Mouse (Mus musculus) ES-Bruce4 (cell line): ENCODE results near the gene Trap1. TPM values are rescaled to one million over a fixed set of nuclear protein-coding genes. Genes with fewer than 3 reads are reported as not detected.
A peak's percentile ranks its signal among the peaks of the same experiment; 100 is the strongest.

Experiments
- H3K27ac ChIP-seq: 2 replicates; pipeline ENCODE4 v1.5.1; 2012; ENCODE audit warnings: low read length, inconsistent platforms; ENCODE audit not compliant: insufficient read depth
- H3K27me3 ChIP-seq: 2 replicates; pipeline ENCODE4 v1.6.1; 2012; ENCODE audit warnings: mild to moderate bottlenecking, low read length, inconsistent platforms; ENCODE audit not compliant: control insufficient read depth, poor library complexity, insufficient read depth, severe bottlenecking
- H3K36me3 ChIP-seq: 2 replicates; pipeline ENCODE4 v1.6.1; 2012; ENCODE audit warnings: inconsistent platforms, mild to moderate bottlenecking, low read length, moderate library complexity; ENCODE audit not compliant: control insufficient read depth, poor library complexity, insufficient read depth, severe bottlenecking
- H3K4me1 ChIP-seq: one replicate; pipeline ENCODE4 v1.8.1; 2011; ENCODE audit warnings: low read length; ENCODE audit not compliant: control insufficient read depth, insufficient read depth
- H3K4me3 ChIP-seq: 2 replicates; pipeline ENCODE4 v1.5.1; 2011; ENCODE audit warnings: low read depth, mild to moderate bottlenecking, low read length
- H3K9ac ChIP-seq: 2 replicates; pipeline ENCODE4 v1.6.1; 2012; ENCODE audit warnings: low read depth, mild to moderate bottlenecking, inconsistent platforms; ENCODE audit not compliant: poor library complexity, severe bottlenecking
- H3K9me3 ChIP-seq: replicated peaks from 2 replicates; pipeline ENCODE4 v1.6.1; 2012; ENCODE audit warnings: mild to moderate bottlenecking, low read length, inconsistent platforms; ENCODE audit not compliant: control insufficient read depth, poor library complexity, insufficient read depth, severe bottlenecking
- CTCF ChIP-seq: IDR thresholded peaks from one replicate; pipeline ENCODE4 v1.8.1; 2011; ENCODE audit warnings: low read depth, low read length
- EP300 ChIP-seq: IDR thresholded peaks from 2 replicates; pipeline ENCODE4 v1.6.1; 2011; ENCODE audit warnings: low read depth, low read length; ENCODE audit not compliant: insufficient read depth
- POLR2A ChIP-seq: IDR thresholded peaks from one replicate; pipeline ENCODE4 v1.8.1; 2011; ENCODE audit warnings: low read length; ENCODE audit not compliant: insufficient read depth
- polyA plus RNA-seq: library from polyadenylated mRNA; stranded (reverse); fragments of >200 nt; gene quantifications from 2 replicates; pipeline ENCODE4 v1.2.4, GENCODE M21; 2011; ENCODE audit warnings: low read depth; ENCODE audit not compliant: missing spikeins, insufficient read depth, insufficient read length

Trap1 gene
- polyA plus RNA-seq = 104 and 105 TPM in 2 replicates

- no peaks in the 10 kb centered on the region for H3K9me3 ChIP-seq
- H3K4me3 ChIP-seq = peak within 1 kb of the TSS; percentile 98
- peak within 1 kb of the TSS; percentile 79 for H3K9ac ChIP-seq
- no peaks in the 10 kb centered on the region; the same call in 1 of the 2 replicates for H3K36me3 ChIP-seq
- TF ChIP-seq EP300 (0 out of 2 replicates have a peak, but pooled peaks have one; percentile 52), POLR2A (no peak)
- H3K4me1 ChIP-seq = no peaks in the 10 kb centered on the region
- H3K27me3 ChIP-seq = no peaks in the 10 kb centered on the region
- H3K27ac ChIP-seq = no peak within 1 kb of the TSS
Measured at GRCm38 (mm10) chr16:4077384-4078061, at the start of gene Trap1. TSS of gene Trap1 (minus strand) at chr16:4077827.

DNA sequence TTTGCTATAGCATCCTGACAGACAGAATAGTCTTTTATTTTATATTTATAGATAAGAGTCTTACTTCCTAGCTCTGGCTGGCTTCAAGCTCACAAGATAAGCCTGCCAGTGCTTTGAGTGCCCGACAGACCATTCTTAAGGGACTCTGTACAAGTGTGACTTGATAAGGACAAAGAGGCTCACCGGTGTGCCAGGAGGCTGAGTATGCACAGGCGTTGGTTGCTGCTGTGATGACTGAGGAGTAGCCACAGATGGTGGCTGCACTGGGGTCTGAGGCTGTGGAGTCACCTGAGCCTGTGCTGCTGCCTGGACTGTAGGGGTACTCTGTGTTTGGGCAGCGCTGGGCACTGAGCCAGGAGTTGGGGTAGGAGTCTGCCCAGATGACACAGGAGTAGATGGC lies 39.4 kb upstream of the Trap1 start:
- Histone ChIP-seq H3K4me3 (no peak overlapping the region), H3K4me1 (no peaks in the 10 kb centered on the region), H3K9ac (no peak overlapping the region), H3K36me3 (peaks cover 13% of the 10 kb centered on the region), H3K27ac (no peak overlapping the region), H3K27me3 (no peaks in the 10 kb centered on the region), H3K9me3 (no peaks in the 10 kb centered on the region)
- TF ChIP-seq CTCF (no peak), POLR2A (no peak), EP300 (no peak)

- H3K27me3 ChIP-seq = no peaks in the 10 kb centered on the region
- no peak overlapping the region for H3K9ac ChIP-seq
- no peak overlapping the region for H3K27ac ChIP-seq
- no peak overlapping the region for H3K4me3 ChIP-seq
- H3K9me3 ChIP-seq = no peaks in the 10 kb centered on the region
- peaks cover 2% of the 10 kb centered on the region; the same call in 1 of the 2 replicates for H3K36me3 ChIP-seq
- TF ChIP-seq CTCF (no peak), EP300 (no peak), POLR2A (no peak)
- no peaks in the 10 kb centered on the region for H3K4me1 ChIP-seq
Measured at GRCm38 (mm10) chr16:4100374-4100773, 22.7 kb upstream of the Trap1 start.

- H3K27ac ChIP-seq = no peak overlapping the region
- H3K27me3 ChIP-seq = no peaks in the 10 kb centered on the region
- no peaks in the 10 kb centered on the region for H3K4me1 ChIP-seq
- no peak overlapping the region for H3K4me3 ChIP-seq
- TF ChIP-seq CTCF (no peak), POLR2A (no peak), EP300 (no peak)
- no peaks in the 10 kb centered on the region for H3K9me3 ChIP-seq
- H3K36me3 ChIP-seq = peaks cover 19% of the 10 kb centered on the region
- H3K9ac ChIP-seq = no peak overlapping the region
Measured at GRCm38 (mm10) chr16:4097521-4097920, 19.9 kb upstream of the Trap1 start.

DNA sequence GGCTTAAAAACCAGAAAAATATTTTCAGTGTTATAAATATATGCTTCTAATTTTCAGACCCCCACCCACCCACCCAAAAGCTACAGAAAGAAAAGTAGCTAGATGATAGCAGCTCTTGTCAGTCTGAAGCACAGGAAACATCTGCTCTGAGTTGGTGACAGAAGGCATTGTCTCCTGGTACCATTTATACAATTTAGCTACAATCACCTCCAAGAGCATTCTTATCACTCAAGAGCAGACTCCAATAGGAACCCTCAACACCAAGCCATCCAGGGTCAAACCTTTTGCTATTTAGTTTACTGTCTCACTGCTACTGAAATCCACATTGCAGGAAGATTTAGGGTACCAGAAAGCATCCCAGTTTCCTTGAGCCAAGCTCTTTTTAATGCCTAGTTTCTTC lies 19.3 kb upstream of the Trap1 start:
- Histone ChIP-seq H3K27ac (no peak overlapping the region), H3K36me3 (peaks cover 19% of the 10 kb centered on the region), H3K9ac (no peak overlapping the region), H3K27me3 (no peaks in the 10 kb centered on the region), H3K4me3 (no peak overlapping the region), H3K9me3 (no peaks in the 10 kb centered on the region), H3K4me1 (no peaks in the 10 kb centered on the region)
- TF ChIP-seq POLR2A = no peak
- TF ChIP-seq EP300 = no peak
- TF ChIP-seq CTCF = no peak

DNA sequence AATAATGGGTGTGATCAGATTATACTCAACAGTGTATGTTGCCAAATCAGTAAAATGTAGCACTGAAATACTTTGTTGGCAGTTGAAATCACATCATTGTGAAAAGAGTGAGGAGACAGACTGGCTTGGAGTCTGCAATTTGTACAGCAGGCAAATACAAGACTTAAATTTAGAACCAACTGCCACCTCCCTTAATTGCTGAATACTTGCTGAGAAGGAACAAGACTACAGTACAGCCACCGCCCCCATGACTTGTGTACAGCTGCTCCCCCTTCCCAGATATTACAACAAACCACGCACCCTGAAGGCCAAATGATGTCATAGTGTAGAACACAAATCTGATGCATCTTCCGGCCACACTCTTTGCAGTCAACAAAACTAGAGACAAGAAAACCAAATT lies 18.5 kb upstream of the Trap1 start:
- H3K4me1 ChIP-seq = no peaks in the 10 kb centered on the region
- H3K27ac ChIP-seq = peak overlapping the region; percentile 28; the same call in 1 of the 2 replicates
- no peaks in the 10 kb centered on the region for H3K27me3 ChIP-seq
- TF ChIP-seq EP300 (no peak), CTCF (no peak), POLR2A (no peak)
- no peaks in the 10 kb centered on the region for H3K9me3 ChIP-seq
- H3K4me3 ChIP-seq = no peak overlapping the region
- H3K9ac ChIP-seq = no peak overlapping the region
- H3K36me3 ChIP-seq = peaks cover 25% of the 10 kb centered on the region
